Mouse (Mus musculus) adrenal gland, postnatal 4 days (tissue): ENCODE results near the gene Gm11634. TPM values are rescaled to one million over a fixed set of nuclear protein-coding genes. Genes with fewer than 3 reads are reported as not detected.
"Not testable (repeated sequence)": the region's sequence is repeated elsewhere in the genome, so short reads cannot be mapped to it uniquely, and the experiment has no call there.

Source experiments
- DNase-seq, 2 experiments: peaks; one replicate each; pipeline ENCODE4 v3.0.0; 2021 to 2022; ENCODE audit warnings: low spot score in 2 of 2, mixed read lengths in 2 of 2
- long read RNA-seq, 2 experiments: library from polyadenylated mRNA; stranded (forward); transcript quantifications; one replicate each; pipeline ENCODE4 v2.0.0; 2021
- total RNA-seq, 2 experiments: library from RNA; stranded (reverse); gene quantifications; 2 replicates each; pipeline ENCODE4 v1.2.3; 2021

The Gm11634 gene
- total RNA-seq: not detected
- long read RNA-seq, experiment 1: 0 reads
- long read RNA-seq, experiment 2: 0 reads

DNA sequence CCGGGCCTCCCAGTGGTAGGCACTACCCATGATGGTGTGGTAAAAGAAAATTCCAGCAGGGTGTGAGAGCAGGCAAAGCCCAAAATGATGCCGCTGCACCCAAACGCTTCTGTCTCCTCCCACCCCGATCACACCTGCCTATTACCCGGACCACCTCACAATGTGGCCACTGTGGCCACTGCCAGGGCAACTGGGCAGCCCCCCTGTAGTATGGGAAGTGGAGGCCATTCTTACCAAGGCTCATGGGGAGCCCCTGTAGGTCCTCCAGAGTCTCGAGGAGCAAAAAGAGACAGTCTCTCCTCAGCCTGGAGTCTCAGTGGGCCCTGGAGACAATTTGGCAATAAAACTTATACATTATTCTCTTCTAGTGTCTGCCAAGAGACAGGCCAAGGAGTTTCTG is at the start of gene Gm11634:
TSS of gene Gm11634 (minus strand) at position 101 of the 400 bp plus-strand sequence.
- no peak for DNase-seq

DNA sequence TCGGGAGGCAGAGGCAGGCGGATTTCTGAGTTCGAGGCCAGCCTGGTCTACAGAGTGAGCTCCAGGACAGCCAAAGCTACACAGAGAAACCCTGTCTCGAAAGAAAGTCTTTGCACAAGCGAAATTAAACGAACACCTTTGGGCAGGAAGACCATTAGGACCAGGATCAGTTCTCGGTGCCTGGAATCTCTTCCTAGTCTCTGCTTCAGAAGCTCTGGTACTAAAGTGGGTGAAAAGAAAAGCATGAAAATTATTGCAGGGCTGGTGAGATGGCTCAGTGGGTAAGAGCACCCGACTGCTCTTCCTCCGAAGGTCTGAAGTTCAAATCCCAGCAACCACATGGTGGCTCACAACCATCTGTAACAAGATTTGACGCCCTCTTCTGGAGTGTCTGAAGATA is 48.0 kb upstream of the Gm11634 start:
- DNase-seq: not testable (repeated sequence)

DNA sequence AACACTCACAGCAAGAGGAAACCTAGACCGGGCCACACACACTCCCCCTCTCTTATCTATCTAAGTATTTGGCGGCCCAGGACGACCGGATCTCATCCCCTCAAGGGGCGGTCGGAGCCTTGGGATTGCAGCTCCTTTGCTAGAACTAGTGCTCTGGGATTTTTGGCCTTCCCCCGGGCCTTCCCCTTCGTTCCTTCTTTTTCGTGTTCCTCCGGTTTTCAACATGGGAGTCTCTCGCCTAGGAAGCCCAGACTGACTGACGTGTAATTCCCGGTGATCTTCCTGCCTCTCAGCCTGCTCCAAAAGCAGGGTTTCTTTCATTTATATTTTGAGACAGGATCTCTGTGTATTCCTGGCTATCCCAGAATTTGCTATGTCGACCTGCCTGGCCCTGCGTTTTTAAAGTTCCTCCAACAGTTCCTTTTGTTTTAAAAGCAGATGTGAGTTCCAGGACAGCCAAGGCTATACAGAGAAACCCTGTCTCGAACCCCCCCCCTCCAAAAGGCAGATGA is 47.3 kb upstream of the Gm11634 start:
- DNase-seq: not testable (repeated sequence)

DNA sequence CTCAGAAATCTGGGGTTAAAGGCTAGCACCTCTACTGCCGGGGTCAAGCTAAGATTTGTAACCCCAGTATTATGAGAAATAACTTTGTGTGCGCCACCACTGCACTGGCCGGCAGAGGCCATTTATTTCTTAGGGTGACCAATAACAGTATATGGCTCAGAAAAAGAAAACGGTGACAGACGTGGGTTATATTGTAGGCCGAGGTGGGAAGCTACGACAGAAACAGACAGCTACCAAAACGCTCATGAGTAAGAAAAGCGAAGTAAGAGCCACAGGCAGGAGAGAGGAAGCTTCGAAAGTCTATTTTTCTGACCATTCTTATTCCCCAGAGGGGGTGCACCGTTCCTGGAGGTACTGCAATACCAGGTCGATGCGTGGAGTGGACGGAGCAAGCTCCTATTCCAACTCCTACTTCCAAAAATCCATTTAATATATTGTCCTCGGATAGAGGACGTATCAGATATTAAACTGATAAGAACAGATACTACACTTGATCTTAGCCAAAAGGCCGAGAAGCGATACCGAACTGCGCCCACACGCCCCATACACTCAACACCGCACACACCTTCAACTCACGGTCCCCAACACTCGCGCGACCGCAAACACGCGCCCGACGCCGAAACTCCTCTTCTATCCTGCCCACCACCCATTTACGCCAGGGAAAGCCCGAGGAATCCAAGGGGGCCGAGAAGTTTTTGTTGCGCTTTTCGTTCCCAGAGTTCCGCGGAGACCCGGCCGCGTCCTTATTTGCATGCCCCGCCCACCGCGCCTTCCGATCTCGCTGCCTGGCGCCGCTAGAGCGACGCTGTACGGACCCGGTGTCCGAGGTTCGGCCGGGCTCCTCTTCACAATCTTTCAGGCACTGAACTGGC is 46.6 kb upstream of the Gm11634 start:
- DNase-seq: peak; percentile 36 to 44

DNA sequence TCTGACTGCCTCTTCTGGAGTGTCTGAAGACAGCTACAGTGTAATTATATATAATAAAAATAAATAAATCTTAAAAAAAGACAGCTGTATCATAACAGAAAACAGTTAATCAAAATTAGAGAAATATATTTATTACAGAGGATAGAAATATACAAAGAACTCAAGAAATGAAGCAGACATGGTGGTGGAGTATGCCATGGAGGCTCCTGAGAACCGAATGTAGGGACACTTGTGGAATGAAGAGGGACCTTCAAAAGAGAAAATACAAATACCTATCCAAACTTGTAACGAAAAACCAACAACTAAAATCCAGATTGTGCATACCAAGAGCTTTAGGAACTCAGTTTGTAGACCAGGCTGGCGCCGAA is 46.0 kb upstream of the Gm11634 start:
- DNase-seq: not testable (repeated sequence)

DNA sequence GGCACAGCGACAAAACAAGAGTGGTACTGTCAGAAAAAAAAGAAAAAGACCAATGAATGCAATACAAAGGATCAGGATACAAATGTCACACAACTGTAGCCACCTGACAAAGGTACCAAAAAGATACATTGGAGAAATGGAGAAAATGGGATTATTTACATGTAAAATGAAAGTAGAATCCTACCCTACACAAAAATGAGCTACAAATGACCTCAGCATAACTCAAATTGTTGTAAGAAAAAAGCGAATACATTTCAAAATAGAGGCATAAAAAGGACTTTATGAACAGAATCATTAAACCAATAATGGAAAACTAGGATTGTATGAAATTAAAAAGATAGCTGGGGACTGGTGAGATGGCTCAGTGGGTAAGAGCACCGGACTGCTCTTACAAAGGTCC is 45.5 kb upstream of the Gm11634 start:
- DNase-seq: no peak

DNA sequence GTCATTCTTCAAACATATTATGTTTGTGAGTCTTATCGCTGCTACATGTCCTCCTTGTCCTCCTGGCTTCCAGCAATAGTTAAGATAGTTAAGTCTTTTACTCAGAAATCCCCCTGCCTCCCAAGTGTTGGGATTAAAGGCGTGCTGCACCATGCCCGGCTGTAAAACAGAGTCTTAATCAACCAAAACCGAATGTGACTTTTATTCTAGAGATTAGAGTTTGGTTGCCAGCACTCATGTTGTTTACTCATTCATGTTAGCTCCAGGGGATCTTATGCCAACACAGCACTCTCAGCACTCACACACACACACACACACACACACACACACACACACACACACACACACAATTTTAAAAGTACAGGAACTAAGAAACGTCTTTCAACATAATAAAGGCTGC is 43.9 kb upstream of the Gm11634 start:
- no peak for DNase-seq

DNA sequence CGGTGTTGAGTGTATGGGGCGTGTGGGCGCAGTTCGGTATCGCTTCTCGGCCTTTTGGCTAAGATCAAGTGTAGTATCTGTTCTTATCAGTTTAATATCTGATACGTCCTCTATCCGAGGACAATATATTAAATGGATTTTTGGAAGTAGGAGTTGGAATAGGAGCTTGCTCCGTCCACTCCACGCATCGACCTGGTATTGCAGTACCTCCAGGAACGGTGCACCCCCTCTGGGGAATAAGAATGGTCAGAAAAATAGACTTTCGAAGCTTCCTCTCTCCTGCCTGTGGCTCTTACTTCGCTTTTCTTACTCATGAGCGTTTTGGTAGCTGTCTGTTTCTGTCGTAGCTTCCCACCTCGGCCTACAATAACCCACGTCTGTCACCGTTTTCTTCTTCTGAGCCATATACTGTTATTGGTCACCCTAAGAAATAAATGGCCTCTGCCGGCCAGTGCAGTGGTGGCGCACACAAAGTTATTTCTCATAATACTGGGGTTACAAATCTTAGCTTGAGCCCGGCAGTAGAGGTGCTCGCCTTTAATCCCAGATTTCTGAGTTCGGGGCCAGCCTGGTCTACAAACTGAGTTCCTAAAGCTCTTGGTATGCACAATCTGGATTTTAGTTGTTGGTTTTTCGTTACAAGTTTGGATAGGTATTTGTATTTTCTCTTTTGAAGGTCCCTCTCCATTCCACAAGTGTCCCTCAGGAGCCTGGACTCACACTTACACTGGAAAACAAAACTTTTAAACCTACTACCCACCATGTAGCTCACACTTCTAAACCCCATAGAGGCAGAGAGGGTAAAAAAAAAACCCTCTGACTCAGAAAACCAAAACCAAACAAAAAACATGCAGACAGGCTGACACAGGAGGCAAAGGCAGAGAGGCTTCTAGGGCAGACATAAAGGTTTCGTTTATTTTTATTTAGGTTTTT is 42.9 kb upstream of the Gm11634 start:
- DNase-seq: not testable (repeated sequence)

DNA sequence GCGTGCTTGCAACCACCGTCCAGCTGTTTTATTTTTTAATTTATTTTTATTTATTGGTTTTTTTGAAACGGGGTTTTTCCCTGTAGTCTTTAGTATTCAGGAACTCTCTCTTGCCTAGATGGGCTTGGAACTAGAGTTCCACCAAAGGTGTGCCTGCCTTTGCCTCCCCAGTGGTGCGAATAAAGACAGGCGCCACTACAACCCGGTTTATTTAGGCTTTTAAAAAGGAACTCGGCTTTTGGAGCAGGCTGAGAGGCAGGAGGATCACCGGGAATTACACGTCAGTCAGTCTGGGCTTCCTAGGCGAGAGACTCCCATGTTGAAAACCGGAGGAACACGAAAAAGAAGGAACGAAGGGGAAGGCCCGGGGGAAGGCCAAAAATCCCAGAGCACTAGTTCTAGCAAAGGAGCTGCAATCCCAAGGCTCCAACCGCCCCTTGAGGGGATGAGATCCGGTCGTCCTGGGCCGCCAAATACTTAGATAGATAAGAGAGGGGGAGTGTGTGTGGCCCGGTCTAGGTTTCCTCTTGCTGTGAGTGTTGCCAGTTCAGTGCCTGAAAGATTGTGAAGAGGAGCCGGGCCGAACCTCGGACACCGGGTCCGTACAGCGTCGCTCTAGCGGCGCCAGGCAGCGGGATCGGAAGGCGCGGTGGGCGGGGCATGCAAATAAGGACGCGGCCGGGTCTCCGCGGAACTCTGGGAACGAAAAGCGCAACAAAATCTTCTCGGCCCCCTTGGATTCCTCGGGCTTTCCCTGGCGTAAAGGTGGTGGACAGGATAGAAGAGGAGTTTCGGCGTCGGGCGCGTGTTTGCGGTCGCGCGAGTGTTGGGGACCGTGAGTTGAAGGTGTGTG is 42.0 kb upstream of the Gm11634 start:
- peak; percentile 42 to 53 for DNase-seq

DNA sequence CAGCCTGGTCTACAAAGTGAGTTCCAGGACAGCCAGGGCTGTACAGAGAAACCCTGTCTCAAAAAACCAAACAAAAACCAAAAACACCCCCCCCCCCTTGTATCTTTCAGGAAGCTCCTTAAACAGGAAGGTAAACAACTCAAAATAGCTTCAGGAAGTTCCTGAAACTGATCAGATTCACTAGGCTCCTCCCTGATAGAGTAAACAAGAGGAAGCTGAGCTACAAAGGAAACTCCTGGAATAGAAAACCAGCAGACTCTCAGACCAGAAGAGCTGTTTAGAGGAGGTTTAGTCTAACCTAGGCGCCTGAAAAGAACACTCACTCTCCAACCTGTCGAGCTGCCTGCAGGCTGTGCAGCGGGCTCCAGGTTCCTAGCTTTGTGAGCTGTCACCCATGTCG is 40.7 kb upstream of the Gm11634 start:
- no peak for DNase-seq

DNA sequence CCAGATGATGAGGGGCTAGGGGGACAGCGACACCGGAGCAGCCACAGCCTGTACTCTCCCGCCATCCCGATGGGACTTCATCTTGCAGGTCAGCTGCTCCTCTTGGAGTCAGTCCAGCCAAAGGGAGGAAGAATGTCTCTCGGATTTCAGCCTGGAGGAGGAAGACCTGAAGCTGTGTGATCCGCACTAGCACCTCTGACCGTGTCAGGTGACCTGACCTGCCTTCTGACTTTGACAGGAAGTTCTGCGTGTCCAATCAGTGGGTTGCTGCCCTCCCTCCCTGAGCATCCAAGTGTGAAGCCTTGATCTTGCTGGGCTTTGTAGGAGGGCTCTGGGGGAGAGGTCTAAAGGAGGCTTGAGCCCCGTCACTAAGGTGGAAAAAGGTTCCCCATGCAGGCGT is 36.6 kb upstream of the Gm11634 start:
- DNase-seq: no peak

DNA sequence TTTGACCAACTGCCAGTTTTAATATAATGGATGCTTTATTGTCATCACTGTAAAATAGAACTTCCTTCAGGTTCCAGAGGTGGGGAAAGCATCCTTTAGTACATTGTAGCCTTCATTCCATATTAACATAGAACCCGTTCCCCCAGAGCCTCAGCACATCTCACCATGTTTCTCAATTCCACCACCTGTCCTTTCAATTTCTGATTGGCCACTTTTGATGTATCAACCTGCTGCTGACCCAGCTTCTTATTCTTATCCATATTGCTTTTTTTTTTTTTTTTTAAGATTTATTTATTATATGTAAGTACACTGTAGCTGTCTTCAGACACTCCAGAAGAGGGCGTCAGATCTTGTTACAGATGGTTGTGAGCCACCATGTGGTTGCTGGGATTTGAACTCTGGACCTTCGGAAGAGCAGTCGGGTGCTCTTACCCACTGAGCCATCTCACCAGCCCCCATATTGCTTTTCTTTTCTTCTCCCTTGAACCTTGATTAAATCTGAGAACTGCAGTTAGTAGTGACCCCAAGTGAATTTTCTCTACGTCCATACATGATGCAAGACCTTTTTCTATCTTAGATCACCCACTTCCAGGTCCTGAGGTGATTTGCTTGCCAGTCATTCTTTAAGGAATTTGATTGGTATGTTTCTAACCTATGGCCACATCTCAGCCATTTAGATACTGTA is 29.8 kb upstream of the Gm11634 start:
- DNase-seq: not testable (repeated sequence)

DNA sequence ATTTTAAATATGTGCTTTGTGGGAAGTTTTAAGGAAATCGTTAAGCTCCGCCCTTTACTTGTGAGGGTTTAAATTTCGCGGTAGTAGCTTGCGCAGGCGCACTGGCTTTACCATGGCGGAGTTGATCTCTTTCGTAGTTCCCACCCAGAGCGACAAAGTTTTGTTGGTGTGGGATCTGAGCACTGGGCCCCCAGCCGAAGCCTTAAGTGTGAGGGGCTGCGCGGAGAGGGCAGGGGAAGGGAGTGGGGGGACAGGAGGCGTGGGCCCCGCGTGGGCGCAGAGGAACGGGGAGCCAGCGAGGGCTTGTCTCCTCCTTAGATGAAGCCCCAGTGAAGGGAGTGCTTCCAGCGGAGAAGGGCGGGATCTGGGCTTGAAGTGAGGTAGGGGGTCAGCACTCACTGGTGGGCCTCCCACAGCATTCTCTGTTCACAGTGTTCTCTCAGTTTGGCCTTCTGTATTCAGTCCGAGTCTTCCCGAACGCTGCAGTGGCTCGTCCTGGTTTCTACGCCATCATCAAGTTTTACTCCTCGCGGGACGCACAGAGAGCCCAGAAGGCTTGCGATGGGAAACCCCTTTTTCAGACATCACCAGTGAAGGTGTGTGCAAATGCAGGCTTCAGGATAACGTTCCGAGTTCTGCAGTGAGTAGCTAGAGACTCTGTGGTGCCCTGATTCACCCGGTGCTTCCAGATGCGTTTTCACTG is 29.0 kb upstream of the Gm11634 start:
- peak; percentile 80 to 84 for DNase-seq

DNA sequence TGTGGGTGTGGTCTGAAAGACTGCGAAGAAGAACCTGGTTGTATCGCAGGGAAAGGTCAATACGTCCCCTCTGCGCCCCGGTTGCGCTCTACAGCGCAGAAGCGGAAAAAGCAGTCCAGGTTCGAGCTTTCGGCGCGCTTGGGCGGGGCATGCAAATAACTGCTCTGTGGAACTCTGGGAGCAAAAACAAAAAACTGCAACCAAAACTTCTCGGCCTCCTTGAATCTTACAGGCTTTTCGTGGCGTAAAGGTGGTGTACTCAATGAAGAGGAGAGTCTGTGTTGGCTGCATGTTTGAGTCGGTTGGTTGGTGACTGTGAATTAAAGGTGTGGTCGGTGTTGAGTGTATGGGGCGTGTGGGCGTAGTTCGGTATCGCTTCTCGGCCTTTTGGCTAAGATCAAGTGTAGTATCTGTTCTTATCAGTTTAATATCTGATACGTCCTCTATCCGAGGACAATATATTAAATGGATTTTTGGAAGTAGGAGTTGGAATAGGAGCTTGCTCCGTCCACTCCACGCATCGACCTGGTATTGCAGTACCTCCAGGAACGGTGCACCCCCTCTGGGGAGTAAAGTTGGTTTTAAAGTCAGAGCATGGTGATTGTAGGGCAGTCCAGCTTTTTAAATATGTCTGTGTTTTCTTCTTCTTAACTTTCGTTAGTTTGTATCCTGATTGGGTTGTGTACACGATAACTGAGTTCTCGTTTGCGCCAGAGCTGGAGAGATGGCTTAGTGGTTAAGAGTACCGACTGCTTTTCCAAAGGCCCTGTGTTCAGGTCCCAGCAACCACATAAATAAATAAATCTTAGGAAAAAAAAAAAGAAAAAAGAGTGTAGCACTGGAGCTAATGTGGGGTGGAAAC is 28.2 kb upstream of the Gm11634 start, which contains the start of gene Rdm1:
TSS of gene Rdm1 (plus strand) at position 201 of the 862 bp plus-strand sequence.
- peak; percentile 50 to 77 for DNase-seq

DNA sequence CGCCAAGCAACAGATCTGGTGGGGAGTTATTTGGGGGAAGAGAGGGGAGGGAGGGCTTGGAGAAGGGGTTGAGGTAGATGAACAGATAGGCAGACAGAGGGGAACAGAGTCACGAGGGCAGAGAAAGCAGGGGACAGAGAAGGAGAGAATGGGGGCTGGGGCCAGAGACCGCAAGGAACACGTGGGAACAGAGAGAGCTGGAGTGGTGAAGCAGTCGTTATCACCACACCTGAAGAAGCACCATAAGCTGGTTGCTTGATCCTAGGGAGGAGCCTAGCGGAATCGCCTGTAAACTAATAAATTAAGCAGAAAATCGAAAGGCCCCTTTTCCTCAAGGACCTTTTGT is 27.6 kb upstream of the Gm11634 start:
- DNase-seq: no peak

DNA sequence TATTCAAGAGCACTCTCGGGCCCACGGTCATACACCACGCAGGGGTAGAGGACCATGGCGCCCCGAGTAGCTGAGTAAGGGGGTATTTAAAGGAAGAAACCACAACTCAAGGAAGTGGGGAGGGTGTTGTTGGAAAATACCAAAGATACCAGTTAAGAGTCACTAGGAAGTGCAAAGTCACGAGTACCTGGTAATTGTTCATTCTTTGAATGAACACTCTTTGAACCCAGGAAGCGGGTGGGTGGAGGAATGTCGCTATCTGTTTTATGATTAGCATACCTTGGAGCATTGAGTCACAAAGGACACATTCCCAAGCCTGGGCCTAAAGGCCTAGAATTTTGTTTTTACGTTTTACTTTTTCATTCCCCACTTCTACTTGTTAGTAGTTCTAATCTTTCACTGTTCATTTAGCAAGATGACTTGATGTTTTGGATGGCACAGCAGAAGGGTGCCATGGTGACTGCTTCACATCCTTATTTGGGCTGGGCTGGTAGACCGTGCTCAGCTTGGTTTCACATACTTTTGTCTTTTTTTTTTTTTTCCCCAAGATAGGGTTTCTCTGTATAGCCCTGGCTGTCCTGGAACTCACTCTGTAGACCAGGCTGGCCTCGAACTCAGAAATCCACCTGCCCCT is 21.1 kb upstream of the Gm11634 start:
- DNase-seq: not testable (repeated sequence)

DNA sequence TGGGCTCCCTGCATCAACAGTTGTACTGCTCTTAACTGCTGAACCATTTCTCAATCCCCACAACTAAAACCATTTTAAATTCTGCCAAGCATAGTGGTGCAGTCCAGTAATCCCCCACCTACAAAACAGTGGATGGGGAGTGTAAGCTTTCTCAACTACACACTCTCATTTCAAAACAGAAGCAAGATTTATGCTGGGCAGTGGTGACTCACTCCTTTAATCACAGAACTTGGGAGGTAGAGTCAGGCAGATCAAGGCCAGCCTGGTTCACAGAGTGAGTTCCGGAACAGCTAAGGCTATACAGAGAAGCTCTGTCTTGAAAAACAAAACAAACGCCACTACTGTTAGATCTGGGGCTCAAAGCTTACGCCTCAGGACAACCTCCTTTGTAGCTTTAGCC is 19.5 kb upstream of the Gm11634 start:
- no peak for DNase-seq

DNA sequence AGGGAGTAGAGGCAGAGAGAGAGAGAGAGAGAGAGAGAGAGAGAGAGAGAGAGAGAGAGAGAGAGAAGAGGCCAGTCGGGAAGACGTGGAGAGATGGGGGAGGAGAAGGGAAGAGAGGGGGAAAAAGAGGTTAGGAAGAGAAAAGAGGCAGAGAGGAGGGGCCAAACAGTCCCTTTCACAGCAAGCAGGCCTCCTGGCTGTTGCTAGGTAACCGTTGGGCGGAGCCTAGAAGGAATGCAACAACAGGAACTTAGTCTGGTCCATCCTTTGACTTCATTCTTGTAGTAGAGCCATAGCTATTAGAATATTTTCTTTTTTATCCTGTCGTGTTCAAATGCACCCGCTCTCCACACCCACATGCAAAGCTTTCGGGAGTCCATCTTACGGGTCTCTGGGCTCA is 18.8 kb upstream of the Gm11634 start:
- no peak for DNase-seq
